Mouse (Mus musculus) limb, embryonic 14.5 days (tissue): ENCODE measurements around the gene Alpl. TPM values are rescaled to one million over a fixed set of nuclear protein-coding genes. Genes with fewer than 3 reads are reported as not detected.
A peak's percentile ranks its signal among the peaks of the same experiment; 100 is the strongest.

Experiments used
- ATAC-seq: fragments of 200-750 bp; cut with Nextera tagmentation; 2 replicates; pipeline ENCODE4 v1.8.0; 2017; ENCODE audit warnings: low read depth, moderate number of reproducible peaks, moderate TSS enrichment; ENCODE audit not compliant: low FRiP score
- DNase-seq: peaks from one replicate; pipeline ENCODE4 v3.0.0-alpha.2; 2015; ENCODE audit warnings: low spot score
- H3K27ac ChIP-seq: fragments of 300-500 bp; sonication (generic); replicated peaks from 2 replicates; pipeline ENCODE4 v1.5.1; 2014; ENCODE audit warnings: low read depth, mild to moderate bottlenecking, low read length, moderate library complexity, mixed read lengths
- H3K27me3 ChIP-seq: fragments of 300-500 bp; sonication (generic); 2 replicates; pipeline ENCODE4 v1.6.1; 2014; ENCODE audit warnings: low read length, mixed read lengths; ENCODE audit not compliant: control insufficient read depth, insufficient read depth
- H3K36me3 ChIP-seq: fragments of 300-500 bp; sonication (generic); 2 replicates; pipeline ENCODE4 v1.6.1; 2014; ENCODE audit warnings: mild to moderate bottlenecking, low read length, moderate library complexity, mixed read lengths; ENCODE audit not compliant: control insufficient read depth, insufficient read depth
- H3K4me1 ChIP-seq: fragments of 300-500 bp; sonication (generic); 2 replicates; pipeline ENCODE4 v1.6.1; 2014; ENCODE audit warnings: antibody characterized with exemption, low read length, mixed read lengths; ENCODE audit not compliant: control insufficient read depth, insufficient read depth
- H3K4me2 ChIP-seq: fragments of 300-500 bp; sonication (generic); replicated peaks from 2 replicates; pipeline ENCODE4 v1.6.1; 2014; ENCODE audit warnings: low read depth, mild to moderate bottlenecking, low read length, moderate library complexity; ENCODE audit not compliant: severe bottlenecking
- H3K4me3 ChIP-seq: fragments of 300-500 bp; sonication (generic); replicated peaks from 2 replicates; pipeline ENCODE4 v1.5.1; 2014; ENCODE audit warnings: low read length
- H3K9ac ChIP-seq: fragments of 300-500 bp; sonication (generic); 2 replicates; pipeline ENCODE4 v1.6.1; 2014; ENCODE audit warnings: mild to moderate bottlenecking, low read depth, low read length, moderate library complexity; ENCODE audit not compliant: severe bottlenecking
- H3K9me3 ChIP-seq: fragments of 300-500 bp; sonication (generic); 2 replicates; pipeline ENCODE4 v1.6.1; 2016; ENCODE audit warnings: low read length; ENCODE audit not compliant: control insufficient read depth
- POLR2A ChIP-seq: fragments of 200-500 bp; IDR thresholded peaks from 2 replicates; pipeline ENCODE4 v1.8.0; 2012; ENCODE audit warnings: inconsistent platforms, mild to moderate bottlenecking, moderate library complexity, borderline replicate concordance; ENCODE audit not compliant: insufficient read depth, insufficient read length; ENCODE audit errors: extremely low read depth
- WGBS: fragments of 180-500 bp; shearing (Covaris S2); extraction: QIAGEN DNeasy Blood & Tissue Kit; methylation state at CpG from one replicate; pipeline ENCODE4 v1.1.7; 2014; 5-methylcytosine and 5-hydroxymethylcytosine counted together
- polyA plus RNA-seq, 2 experiments: library from polyadenylated mRNA; depleted of rRNA in 1 of 2; stranded (reverse) in 1 of 2; unstranded in 1 of 2; fragments of >200 nt; fragmentation: Nextera tagmentation in 1 of 2; extraction: Ambion mirVana in 1 of 2; gene quantifications; 2 replicates each; pipeline versions ENCODE4 v1.2.1 to v1.2.3; 2012 to 2014

Gene Alpl
- polyA plus RNA-seq, 2 experiments, result 28.0 to 31.4 TPM

GRCm38 (mm10) chr4:137729155-137729855, 66.9 kb downstream of the Alpl start:
- 0 out of 2 replicates have a peak, but pooled peaks cover 6% of the 10 kb centered on the region for H3K4me1 ChIP-seq
- TF ChIP-seq POLR2A, result no peak
- no peak overlapping the region for H3K9ac ChIP-seq
- H3K4me2 ChIP-seq, result 0 out of 2 replicates have a peak overlapping the region, but pooled peaks have one; percentile 15
- no peaks in the 10 kb centered on the region for H3K36me3 ChIP-seq
- no peak overlapping the region for H3K27ac ChIP-seq
- H3K27me3 ChIP-seq, result peaks cover 23% of the 10 kb centered on the region
- no peaks in the 10 kb centered on the region for H3K9me3 ChIP-seq
- 39% methylated on average over 15 of the region's 24 CpGs for WGBS
- ATAC-seq (no peak), DNase-seq (no peak)
- no peak overlapping the region for H3K4me3 ChIP-seq

GRCm38 (mm10) chr4:137728399-137729154, 67.6 kb downstream of the Alpl start:
- no peak for TF ChIP-seq POLR2A
- Histone ChIP-seq H3K9me3 (no peaks in the 10 kb centered on the region), H3K27ac (no peak overlapping the region), H3K9ac (no peak overlapping the region), H3K36me3 (no peaks in the 10 kb centered on the region), H3K4me2 (0 out of 2 replicates have a peak overlapping the region, but pooled peaks have one; percentile 15), H3K4me3 (no peak overlapping the region), H3K27me3 (peaks cover 25% of the 10 kb centered on the region), H3K4me1 (0 out of 2 replicates have a peak, but pooled peaks cover 6% of the 10 kb centered on the region)
- 10% methylated on average over 12 of the region's 17 CpGs for WGBS
- ATAC-seq (no peak), DNase-seq (no peak)

- Histone ChIP-seq H3K27me3 (peaks cover 25% of the 10 kb centered on the region), H3K36me3 (no peaks in the 10 kb centered on the region), H3K4me3 (no peak overlapping the region), H3K4me1 (0 out of 2 replicates have a peak, but pooled peaks cover 6% of the 10 kb centered on the region), H3K9me3 (no peaks in the 10 kb centered on the region), H3K9ac (no peak overlapping the region), H3K27ac (no peak overlapping the region), H3K4me2 (peak overlapping the region; percentile 8; the same call in 1 of the 2 replicates)
- WGBS, result 2% methylated on average over 14 of the region's 18 CpGs
- peak; percentile 7; the same call in 1 of the 2 replicates for ATAC-seq
- TF ChIP-seq POLR2A, result no peak
- peak; percentile 57 for DNase-seq
Measured at GRCm38 (mm10) chr4:137727506-137728187, 68.5 kb downstream of the Alpl start.

- WGBS, result 79% methylated on average over 16 of the region's 18 CpGs
- Histone ChIP-seq H3K4me1 (0 out of 2 replicates have a peak, but pooled peaks cover 6% of the 10 kb centered on the region), H3K9ac (no peak overlapping the region), H3K9me3 (no peaks in the 10 kb centered on the region), H3K4me3 (no peak overlapping the region), H3K36me3 (no peaks in the 10 kb centered on the region), H3K27ac (no peak overlapping the region), H3K27me3 (peaks cover 25% of the 10 kb centered on the region), H3K4me2 (no peak overlapping the region)
- no peak for ATAC-seq
- DNase-seq, result no peak
- TF ChIP-seq POLR2A, result no peak
Measured at GRCm38 (mm10) chr4:137726739-137727505, 69.3 kb downstream of the Alpl start.
